Mouse (Mus musculus): ENCODE data around the gene Pappa.

GRCm38 (mm10) chr4:65092191-65092590, 31.8 kb upstream of the Pappa start:
- TF ChIP-seq POLR2A (IDR thresholded peaks at IDR 0.05; ENCODE audit: borderline replicate concordance, extremely low read depth, low read depth, low read length) (no peak), CTCF (IDR thresholded peaks at IDR 0.05; ENCODE audit: insufficient read depth, low read length) (no peak)

Measured in lung, adult 2 months (tissue).